Mouse (Mus musculus) right cerebral cortex, postnatal 14 days (tissue): ENCODE measurements around the gene Edaradd.

ENCODE experiments used
- DNase-seq: peaks from one replicate; pipeline ENCODE4 v3.0.0; 2022

The Edaradd gene

DNA sequence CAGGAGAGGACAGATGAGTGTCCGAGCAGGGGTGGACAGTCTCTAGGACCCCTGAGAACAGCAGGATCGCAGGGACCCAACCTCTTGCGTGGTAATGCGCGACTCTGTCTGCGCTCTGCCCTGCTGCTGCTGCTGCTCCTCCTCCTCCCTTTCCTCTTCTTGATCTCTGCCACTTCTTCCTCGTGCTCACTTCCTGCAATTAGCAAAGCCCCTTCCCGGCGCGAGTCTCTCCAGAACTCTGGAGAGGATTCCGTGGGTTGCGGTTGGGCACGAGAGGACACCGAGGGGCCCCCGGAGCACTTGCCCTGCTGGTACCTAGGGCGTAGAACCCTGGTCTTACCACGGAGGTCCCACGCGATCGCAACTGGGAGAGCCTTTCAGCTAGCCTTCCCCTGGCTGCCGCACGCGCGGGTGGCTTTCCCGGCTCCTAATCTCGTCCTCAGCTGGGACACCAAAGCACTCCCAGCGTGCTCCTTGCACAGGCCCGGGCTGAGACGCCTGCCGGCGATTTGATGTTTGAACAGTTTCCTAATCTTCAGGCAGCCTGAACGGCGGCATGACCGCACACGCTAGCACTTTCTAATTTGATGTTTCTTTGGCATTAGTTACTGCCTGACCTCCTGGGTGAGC, at the start of gene Edaradd:
Edaradd (minus strand) TSS at position 484 of the 630 bp plus-strand sequence.
- peak; percentile 45 for DNase-seq

DNA sequence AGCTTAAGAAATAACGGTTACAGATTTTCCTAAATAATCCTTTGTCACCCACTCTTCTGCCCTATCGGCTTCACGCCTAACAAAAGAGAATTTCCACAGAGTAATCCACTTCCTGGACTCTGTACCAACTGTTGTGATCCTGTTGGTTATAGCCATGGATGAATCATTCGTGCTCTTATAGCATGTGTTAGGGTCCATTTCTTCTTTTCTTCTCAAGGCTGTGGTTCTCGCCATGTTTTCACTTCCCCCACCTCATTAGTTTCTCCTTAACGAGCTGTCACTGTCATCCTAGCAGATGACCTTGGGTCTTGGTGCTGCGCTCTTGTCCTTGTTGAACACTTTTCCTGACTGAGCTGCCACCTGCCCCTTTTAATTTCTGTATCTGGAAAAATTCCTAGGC, 49.5 kb upstream of the Edaradd start:
- DNase-seq: no peak

DNA sequence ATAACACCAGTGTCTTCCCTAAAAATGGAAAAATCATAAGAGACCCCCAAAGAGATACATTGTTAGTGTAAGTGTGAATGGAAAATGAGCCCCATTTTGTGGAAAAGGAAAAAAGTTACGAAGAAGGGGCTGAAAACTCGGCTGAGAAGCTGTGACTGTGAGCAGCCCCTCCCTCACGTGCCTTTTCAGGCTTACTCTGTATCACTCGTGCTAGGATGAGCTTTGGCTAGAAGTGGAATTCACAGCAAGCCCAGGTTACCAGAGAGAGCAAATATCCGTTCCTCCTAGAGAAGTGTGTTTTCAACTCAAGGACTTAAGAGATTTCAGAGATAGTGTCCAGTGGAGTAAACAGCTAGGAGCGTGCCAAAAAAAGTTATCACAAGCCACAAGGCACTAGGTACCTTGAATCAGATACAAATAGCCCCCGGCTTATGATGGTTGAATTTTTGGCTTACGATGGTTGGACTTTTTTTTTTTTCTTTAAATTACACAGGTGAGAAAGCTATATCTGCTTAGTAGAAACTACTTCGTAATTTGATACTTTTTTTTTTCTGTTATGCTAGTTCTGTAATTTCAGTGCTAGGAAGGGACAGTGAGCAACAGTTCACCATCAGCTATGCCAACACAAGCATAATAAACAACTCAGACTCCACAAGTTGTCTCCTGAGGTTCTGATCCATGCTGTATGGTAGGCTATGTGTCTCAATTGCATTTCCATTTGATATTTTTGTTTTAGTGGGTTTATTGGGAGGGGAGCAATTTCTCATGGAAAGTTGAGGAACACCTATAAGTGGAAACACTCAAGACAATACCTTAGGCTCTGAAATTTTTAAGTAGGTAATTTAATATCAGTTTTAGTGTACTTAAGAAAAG, 48.6 kb upstream of the Edaradd start:
- DNase-seq: no peak

DNA sequence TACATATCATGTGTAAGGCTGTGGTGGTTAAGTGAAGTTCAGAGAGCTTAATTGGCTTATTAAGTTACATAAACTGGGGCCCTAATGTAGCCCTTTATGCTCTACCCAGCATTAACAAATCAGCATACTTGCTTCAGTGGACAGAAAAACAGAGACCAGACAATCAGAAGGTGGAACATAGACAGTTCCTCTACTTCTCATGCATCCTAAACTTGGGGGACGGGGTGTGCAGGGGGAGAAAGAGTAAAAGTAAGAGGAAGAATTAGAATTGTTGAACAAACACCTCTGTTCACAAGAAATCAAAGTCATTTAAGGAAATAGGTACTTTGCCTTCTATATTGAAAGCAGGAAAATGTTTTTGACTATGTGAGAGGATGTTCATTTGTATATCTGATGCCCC, 47.7 kb upstream of the Edaradd start:
- no peak for DNase-seq

DNA sequence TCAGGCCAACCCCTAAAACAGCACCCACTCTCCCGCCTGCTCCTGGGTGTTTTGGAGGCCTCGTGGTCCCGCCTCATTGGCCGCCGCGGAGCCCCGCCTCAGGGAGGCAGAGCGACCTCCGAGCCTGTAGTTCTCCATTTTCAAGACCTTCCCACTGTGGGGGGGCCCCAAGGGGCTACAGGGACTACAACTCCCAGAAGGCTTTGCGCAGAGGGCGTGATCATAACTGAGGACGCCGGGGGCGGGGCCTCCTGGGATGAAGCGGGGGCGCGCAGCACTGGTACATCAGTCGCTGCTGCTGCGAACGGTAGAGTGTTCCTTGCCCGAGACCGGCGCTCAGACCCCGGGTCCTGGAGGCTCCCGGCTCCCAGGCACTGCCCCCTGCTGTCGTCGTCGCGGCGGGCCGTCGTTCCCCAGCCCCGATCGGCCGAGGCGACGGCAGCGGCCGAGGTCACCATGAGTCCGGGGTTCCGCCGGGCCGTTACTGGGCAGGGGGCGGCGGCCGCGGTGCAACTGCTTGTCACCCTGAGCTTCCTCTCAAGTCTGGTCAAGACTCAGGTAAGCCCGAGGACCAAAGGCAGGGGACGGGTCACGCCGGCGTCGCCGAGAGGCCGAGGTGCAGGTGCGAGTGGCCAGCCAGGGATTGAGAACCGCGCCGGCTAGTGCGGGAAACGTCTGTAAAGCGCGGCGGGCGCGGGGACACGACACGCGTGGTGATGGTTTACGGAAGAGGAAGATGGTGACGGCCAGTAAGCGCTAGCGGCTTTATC, 45.6 kb upstream of the Edaradd start, which contains the start of gene Ero1lb:
Ero1lb (plus strand) TSS at position 254 of the 770 bp plus-strand sequence.
- peak; percentile 99 for DNase-seq

DNA sequence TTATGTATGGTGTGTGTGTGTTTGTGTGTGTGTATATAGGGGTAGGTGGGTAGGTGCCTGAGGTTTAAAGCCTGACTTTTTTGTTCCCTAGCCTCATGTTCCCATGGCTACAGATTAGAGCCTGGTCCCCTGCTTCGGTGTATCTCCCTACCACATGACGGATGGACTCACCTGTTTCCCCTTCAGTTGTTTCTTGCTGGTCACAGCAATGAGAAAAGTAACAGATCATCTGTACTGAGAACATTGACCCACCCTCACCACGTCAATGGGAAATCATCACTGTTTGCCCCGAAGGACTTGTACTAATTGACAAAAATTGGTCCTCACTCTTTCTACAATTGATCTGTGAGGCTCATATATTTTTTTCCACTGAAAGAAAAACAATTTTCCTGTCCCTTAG, 42.0 kb upstream of the Edaradd start:
- DNase-seq: no peak

DNA sequence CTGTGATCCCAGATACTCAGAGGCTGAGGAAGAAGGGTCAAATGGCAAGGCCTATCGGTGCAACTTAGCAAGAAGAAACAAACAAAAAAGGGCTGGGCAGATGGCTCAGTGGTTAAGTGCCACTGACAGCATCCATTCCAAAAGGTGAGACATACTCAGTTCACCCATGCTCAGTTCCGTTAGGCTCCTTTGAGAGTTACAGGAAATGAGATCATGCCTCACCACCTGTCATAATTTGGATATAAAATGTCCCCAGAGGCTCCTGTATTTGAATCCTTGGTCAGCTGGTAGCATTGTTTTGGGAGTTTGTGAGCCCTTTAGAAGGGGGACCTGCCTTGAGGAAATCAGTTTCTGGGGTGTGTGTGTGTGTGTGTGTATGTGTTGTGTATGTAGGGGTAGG, 41.5 kb upstream of the Edaradd start:
- no peak for DNase-seq

DNA sequence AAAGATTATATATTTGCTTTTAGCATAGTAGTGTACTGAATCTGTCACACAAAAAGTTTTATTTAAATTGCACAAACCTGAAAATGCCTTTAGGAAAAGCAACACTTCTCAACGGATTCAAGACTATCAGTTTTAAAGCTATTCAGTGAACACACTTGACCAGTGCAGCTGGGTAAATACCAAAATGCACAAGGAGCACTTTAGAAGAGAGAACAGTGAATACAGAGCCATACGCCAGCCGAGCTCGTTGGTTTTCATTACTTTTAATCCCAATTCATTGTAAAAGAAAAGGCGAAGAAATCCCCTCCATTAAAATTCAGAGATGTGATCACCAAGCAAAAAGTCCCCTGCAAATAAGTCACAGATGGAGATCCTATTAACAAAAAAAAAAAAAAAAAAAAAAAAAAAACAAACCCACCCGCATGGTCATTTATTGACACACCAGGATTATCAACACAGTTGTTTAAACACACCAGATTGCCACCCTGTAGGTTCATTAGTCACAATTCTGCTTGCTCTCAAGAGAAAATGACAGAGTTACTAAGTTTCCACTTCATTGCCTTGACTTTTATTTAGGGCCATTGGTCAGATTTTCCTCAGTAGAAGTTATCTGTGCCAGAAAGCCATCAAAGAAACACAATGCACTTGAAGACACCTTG, 39.4 kb upstream of the Edaradd start:
- no peak for DNase-seq

DNA sequence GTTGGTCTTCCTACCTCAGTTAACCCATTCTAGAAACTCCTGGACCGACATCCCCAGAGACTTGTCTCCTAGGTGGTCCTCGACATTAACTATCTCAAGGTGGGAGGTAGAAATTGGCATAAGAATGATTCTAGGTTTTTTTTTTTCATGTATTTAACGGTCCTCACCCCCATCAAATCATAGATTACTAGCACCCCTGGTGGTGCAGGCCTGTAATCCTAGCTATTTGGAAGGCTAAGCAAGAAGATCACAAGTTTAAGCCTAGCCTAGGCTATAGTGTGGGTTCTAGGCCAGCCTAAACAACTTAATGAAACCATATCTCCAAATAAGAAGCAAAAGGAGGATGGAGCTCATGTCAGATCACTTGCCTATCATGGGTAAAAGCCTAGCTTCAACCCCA, 38.8 kb upstream of the Edaradd start:
- no peak for DNase-seq

DNA sequence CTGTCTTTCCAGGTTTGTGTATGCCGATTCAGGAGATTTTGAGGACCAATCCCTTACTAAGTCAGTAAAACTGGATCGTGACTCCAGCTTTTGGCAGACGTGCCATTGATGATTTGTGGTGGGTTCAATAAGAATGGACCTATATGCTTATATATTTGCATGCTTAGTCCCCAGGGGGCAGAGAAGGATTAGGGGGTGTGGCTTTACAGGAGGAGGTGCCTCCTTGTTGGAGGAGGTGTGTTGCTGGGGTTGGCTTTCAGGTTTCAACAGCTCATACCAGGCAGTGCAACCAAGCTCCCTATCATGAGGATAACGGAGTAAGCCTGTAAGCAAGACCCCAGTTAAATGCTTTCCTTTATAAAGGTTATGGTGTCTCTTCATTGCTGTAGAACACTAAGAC, 34.0 kb upstream of the Edaradd start:
- no peak for DNase-seq

DNA sequence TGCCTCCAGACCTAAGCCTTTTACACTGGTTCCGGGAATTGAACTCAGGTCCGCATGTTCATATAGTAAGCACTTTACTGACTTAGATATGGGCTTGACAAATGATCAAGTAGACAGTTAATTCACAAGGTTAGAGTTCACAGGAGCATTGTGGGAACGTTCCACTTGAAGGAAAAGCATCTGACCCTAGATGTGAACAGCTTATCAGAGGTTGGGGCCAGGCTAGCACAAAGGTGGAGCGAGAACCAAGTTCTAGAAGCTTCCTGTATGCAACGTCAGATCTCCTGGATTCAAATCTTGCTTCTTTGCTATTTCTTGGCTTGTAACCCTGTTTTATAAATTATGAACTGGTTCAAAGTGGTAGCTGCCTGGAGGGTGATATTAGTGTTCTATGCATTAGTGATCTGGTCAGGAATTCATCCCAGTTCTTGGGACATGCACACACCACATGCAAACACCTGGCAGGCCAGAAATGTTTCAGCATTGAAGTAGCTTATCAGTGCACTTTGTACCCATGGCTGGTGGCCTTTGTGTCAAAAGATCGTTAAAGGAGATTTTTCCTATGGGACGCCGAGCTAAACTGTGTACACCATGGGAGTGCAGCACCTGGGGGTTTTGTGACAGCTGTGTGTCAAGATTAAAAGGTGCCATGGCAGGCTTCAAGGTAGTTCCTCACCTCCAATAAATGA, 23.8 kb upstream of the Edaradd start:
- DNase-seq: no peak

DNA sequence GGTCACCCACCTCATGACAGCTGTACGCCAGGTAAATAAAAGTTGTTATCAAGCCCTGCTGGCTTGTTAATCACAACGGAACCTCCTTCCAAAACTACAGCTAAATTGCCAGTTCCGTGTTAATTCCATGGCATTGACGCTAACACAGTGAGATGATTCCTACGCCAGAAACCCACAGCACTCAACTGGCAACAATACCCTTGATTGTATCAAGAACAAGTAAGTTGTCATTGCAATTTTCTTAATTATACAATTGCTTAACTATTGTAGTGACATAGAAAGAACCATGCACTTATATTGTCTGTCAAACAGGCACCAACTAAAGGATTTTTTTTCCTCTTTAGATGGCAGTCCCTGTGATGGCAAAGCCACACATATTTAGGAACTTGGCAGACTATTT, 23.0 kb upstream of the Edaradd start:
- no peak for DNase-seq

DNA sequence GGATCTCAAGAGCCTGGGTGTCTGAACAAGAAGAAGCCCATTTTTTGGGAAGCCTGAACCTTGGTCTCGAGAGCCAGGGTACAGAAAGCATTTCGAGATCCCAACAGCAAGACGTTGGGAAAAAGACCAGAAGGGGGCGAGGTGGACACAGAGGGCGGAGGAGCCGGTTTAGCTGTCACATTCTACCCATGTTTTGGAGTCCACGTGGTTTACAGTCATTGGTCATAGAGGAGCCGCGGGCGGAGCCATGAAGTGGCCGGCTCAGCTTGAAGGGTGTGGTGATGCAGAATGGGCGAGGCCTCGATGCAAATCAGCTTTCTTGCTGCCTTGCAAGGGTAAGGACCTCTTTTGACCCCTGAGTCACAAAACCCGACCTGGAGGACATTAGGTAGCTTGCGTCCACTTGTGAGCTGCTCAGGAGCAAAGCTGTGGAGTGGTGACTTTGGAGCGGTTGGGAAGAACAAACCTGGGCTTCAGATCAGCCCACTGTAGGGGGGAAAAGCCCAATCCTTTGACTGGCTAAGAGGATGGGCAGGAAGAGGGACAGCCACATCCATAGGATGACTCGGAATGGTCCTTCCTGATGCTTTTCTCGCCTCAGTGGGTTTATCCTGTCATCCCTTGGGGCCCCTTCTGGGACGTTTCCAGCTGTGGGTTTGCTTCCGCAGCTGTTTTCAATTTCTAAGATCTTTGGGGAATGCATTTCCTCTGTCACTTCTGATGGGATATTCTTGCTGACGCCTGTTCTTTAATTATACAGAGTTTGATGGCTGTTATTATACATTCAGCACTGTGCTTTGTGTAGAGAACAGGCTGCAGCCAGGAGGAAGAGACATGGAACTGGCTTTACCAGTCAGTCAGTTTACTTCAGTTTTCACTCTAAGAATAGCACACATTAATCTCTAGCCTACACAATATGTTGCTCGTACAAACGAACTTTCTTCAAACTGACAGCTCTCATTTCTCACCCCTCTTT, 22.1 kb upstream of the Edaradd start:
- DNase-seq: peak; percentile 30

DNA sequence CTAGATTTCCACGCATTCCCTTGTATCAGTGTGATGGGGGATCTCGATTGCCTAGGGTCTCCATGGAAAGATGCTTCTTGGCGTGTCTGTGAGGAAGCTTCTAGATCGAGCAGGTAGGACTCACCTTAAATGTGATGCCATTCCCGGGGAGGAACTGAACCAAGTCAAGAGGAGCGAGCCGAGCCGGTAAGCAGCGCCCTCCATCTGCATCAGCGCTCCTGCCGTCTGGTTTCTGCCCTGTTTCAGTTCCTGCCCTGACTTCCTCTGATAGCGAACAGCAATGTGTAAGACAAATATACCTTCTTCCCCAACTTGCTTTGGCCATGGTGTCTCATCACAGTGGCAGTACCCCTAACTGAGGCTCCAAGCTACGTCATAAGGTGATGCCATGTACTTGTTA, 19.9 kb upstream of the Edaradd start:
- DNase-seq: no peak

DNA sequence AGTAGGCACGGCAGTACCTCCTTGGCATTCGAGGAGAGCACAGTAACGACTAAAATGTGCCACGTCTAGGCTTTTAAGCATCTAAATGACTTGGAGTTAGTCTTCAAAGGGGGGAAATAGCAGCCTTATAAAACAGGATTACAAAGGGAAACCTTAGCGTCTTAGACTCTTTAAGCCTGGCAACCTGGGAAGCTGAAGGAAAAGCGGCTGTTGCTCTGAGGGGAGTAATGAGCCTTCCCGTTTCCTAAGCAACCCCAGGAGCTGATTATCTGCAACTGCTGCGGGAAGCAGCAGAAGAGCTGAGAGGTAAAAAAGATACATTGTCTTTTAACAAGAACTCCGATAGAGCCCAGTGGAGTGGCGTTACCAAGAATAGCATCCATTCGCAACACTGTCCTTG, 19.5 kb upstream of the Edaradd start:
- DNase-seq: no peak

DNA sequence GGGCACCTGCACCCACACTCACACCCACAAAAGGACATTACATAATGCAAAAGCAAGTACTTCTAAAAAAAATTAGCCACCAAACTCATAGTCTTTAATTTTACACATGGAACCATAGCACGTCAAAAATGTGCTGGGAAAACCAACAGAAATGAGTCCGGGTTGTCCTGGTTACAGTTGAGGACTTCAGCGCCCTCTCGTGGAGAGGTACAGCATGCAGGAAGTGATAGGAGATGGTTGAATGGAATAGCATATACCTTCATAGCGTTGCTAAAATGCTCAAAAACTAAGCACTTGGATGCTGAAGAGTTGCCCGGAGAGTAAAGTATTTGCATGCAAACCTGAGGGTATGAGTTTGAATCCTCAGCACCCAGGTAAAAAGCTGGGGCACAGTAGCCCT, 17.7 kb upstream of the Edaradd start:
- peak; percentile 62 for DNase-seq

DNA sequence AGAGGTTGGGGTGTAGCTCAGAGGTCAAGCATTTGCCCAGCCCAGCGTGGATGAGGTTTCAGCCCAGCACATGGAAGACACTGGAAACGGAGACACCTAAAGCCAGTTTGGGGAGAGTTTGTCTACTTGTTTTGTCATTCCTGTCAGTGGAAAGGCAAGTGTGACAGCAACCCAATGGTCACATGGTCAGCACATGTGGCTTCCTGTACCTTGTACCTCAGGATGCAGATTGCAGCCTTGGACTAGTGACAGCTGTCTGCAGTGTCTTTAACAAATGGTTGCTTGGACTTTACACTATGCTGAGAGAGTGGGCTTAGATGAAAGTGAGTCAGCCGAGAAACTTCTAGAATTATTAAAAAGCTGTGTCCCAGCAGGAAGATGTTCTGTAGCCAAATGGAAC, 14.4 kb upstream of the Edaradd start:
- no peak for DNase-seq

DNA sequence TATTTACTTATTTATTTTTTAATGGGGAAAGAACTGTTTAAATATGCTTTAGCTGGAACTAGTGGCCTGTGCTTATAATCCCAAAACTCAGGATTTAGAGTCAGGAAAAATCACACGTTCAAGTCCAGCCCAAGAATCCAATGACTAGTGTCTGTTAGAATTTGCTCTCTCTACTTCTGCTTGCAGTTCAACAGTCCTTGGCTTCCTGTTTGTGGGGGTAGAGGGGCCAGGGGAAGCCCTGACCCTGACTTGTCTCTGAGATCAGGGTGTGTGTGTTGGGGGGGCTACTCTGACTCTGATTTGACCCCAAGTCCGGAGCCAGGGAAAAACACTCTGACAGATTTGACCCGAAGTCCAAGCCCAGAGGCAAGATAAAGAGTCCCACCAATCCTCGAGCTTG, 5.4 kb upstream of the Edaradd start:
- no peak for DNase-seq

DNA sequence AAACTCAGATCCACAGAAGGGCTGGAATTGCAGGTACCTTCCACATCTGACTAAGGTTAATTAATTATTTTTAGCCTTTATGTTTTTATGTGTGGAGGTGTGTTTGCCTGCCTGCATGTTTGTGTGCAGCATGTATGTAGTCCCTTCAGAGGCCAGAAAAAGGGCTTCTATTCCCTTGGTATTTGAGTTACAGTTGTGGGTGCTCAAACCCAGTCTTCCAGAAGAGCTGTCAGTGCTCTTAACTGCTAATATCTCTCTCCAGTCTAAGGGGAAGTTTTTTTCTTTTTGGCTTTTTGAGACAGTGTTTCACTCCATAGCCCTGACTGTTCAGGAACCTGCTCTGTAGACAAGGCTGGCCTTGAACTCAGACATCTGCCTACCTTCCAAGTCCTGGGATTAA, 2.1 kb upstream of the Edaradd start:
- no peak for DNase-seq

DNA sequence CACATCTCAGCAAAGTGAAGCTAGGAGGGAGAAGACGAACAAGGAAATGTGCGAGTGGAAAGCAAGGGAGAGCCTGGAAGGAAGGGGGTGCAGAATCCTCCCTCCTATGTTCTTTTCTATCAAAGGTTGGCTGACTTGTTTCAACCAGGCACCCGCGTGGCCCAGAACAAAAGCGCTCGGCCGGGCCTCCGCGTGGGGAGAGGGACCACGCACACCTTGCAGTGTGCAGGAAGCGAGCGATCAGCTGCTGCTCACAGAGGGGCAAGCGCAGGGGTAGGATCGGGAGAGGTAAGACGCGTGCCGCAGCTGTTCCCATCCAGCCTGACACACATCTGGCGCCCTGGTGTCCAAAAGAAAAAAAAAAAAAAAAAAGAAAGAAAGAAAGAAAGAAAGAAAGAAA, 867 bp downstream of the Edaradd start:
- no peak for DNase-seq
